ENCODE assay signal across 29 mouse cellular contexts in the genomic region with DNA sequence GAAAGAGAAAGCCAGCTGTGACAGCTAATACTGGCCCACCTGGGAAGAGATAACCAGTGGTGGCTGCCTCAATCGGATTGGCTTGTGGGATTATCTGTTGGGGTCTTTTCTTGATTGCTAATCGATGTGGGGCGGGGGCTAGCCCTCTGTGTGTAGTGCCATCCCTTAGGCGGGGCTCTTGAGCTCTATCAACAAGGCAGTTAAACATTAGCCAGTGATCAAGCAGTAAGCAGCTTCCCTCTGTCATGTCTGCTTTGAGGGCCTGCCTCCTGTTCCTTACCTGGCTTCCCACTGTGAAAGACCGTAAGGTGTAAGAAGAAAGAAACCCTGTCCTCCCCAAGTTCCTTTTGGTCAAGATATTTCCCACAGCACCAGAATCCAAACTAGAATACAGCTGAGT. TPM values are rescaled to one million over a fixed set of nuclear protein-coding genes. Genes with fewer than 3 reads are reported as not detected.
DNase-seq lines count a peak whose midpoint lies in the region; ATAC-seq and TF ChIP-seq lines count a peak whose summit lies in the region.
"Had no signal": no experiment of that assay in that cellular context is flagged by ENCODE, and none has a peak within 500 bp of the region (broad histone marks: within the 10 kb centered on the region; RNA-seq: fewer than 3 reads in every experiment).

No protein-coding gene starts in this region.

- no peak for TF ChIP-seq CTCF in heart, postnatal 0 days (IDR thresholded peaks at IDR 0.05; ENCODE audit: low read depth)
- no peak for TF ChIP-seq CTCF in stomach, postnatal 0 days (IDR thresholded peaks at IDR 0.05; ENCODE audit: low read depth)

- no peak for DNase-seq in heart, postnatal 0 days (ENCODE audit: low spot score)
- DNase-seq in heart, postnatal 4 days = no peak
- DNase-seq in stomach, postnatal 0 days (ENCODE audit: low spot score) = no peak
- no peak for DNase-seq in right cerebral cortex, postnatal 25 days
- DNase-seq in adrenal gland, adult 2 months = no peak
- DNase-seq: adrenal gland, postnatal 36 days; cerebellum, adult 9-11 months; gastrocnemius, postnatal 25 days; heart, adult 18-20 months; kidney, adult 2 months; kidney, postnatal 10 days; lung, adult 18-20 months; lung, postnatal 14 days; right cerebral cortex, postnatal 4 days; thymus, adult 18-20 months had no signal

- no peaks in the 10 kb centered on the region for H3K9me3 ChIP-seq in heart, postnatal 0 days (replicated peaks; ENCODE audit: control insufficient read depth, low read length)
- H3K9me3 ChIP-seq in stomach, embryonic 15.5 days = no peaks in the 10 kb centered on the region
- no peaks in the 10 kb centered on the region for H3K9me3 ChIP-seq in stomach, postnatal 0 days (ENCODE audit: control insufficient read depth, low read length)
- H3K9me3 ChIP-seq in liver, embryonic 15.5 days (replicated peaks) = no peaks in the 10 kb centered on the region
- H3K9me3 ChIP-seq: embryonic facial prominence, embryonic 15.5 days; hindbrain, embryonic 10.5 days; limb, embryonic 10.5 days; midbrain, embryonic 15.5 days had no signal

- H3K36me3 ChIP-seq in heart, postnatal 0 days (replicated peaks; ENCODE audit: control insufficient read depth, insufficient read depth, low read length) = no peaks in the 10 kb centered on the region
- no peaks in the 10 kb centered on the region for H3K36me3 ChIP-seq in stomach, embryonic 15.5 days
- no peaks in the 10 kb centered on the region for H3K36me3 ChIP-seq in stomach, postnatal 0 days (ENCODE audit: control insufficient read depth, insufficient read depth, low read length)
- no peaks in the 10 kb centered on the region for H3K36me3 ChIP-seq in liver, embryonic 15.5 days (replicated peaks)
- H3K36me3 ChIP-seq: embryonic facial prominence, embryonic 15.5 days; hindbrain, embryonic 10.5 days; limb, embryonic 10.5 days; midbrain, embryonic 15.5 days had no signal

- no peak overlapping the region for H3K9ac ChIP-seq in heart, postnatal 0 days (replicated peaks; ENCODE audit: low read depth, low read length)
- no peak overlapping the region for H3K9ac ChIP-seq in stomach, embryonic 15.5 days
- H3K9ac ChIP-seq in stomach, postnatal 0 days (ENCODE audit: low read length) = no peak overlapping the region
- H3K9ac ChIP-seq in liver, embryonic 15.5 days = no peak overlapping the region
- H3K9ac ChIP-seq: embryonic facial prominence, embryonic 15.5 days; midbrain, embryonic 15.5 days had no signal

- TF ChIP-seq EP300 in heart, postnatal 0 days (IDR thresholded peaks at IDR 0.05; ENCODE audit: low read depth) = no peak
- no peak for TF ChIP-seq EP300 in stomach, postnatal 0 days (optimal IDR thresholded peaks at IDR 0.05)

- H3K4me2 ChIP-seq in heart, postnatal 0 days (ENCODE audit: low read depth, low read length) = no peak overlapping the region
- no peak overlapping the region for H3K4me2 ChIP-seq in stomach, embryonic 15.5 days
- H3K4me2 ChIP-seq in stomach, postnatal 0 days (replicated peaks; ENCODE audit: low read depth) = no peak overlapping the region
- H3K4me2 ChIP-seq in liver, embryonic 15.5 days = peak overlapping the region; percentile 7; the same call in 1 of the 2 replicates
- H3K4me2 ChIP-seq: embryonic facial prominence, embryonic 15.5 days; midbrain, embryonic 15.5 days had no signal

- peak overlapping the region; percentile 51 for H3K27ac ChIP-seq in heart, postnatal 0 days (ENCODE audit: low read depth)
- H3K27ac ChIP-seq in stomach, embryonic 15.5 days = no peak overlapping the region
- H3K27ac ChIP-seq in stomach, postnatal 0 days (replicated peaks) = no peak overlapping the region
- H3K27ac ChIP-seq in liver, embryonic 15.5 days (replicated peaks) = peak overlapping the region; percentile 51
- H3K27ac ChIP-seq: embryonic facial prominence, embryonic 15.5 days; hindbrain, embryonic 10.5 days; hindbrain, postnatal 0 days; limb, embryonic 10.5 days; midbrain, embryonic 15.5 days had no signal

- H3K27me3 ChIP-seq in heart, postnatal 0 days (ENCODE audit: control insufficient read depth, insufficient read depth, low read length) = no peaks in the 10 kb centered on the region
- H3K27me3 ChIP-seq in stomach, embryonic 15.5 days (replicated peaks) = no peaks in the 10 kb centered on the region
- no peaks in the 10 kb centered on the region for H3K27me3 ChIP-seq in stomach, postnatal 0 days (ENCODE audit: control insufficient read depth, insufficient read depth, low read length)
- H3K27me3 ChIP-seq in liver, embryonic 15.5 days = no peaks in the 10 kb centered on the region
- H3K27me3 ChIP-seq: embryonic facial prominence, embryonic 15.5 days; midbrain, embryonic 15.5 days had no signal

- ATAC-seq in heart, postnatal 0 days (ENCODE audit: insufficient read depth, low read depth) = no peak
- ATAC-seq in stomach, embryonic 15.5 days (ENCODE audit: insufficient read depth, low FRiP score, low read depth) = peak; percentile 57; the same call in 1 of the 2 replicates
- no peak for ATAC-seq in stomach, postnatal 0 days (ENCODE audit: low FRiP score, low TSS enrichment)
- ATAC-seq in liver, embryonic 15.5 days (ENCODE audit: insufficient read depth) = peak; percentile 71
- ATAC-seq: forebrain, embryonic 16.5 days; hindbrain, postnatal 0 days; midbrain, embryonic 15.5 days had no signal

- H3K4me3 ChIP-seq in heart, postnatal 0 days (ENCODE audit: low read depth, low read length) = no peak overlapping the region
- no peak overlapping the region for H3K4me3 ChIP-seq in stomach, embryonic 15.5 days (replicated peaks)
- H3K4me3 ChIP-seq in stomach, postnatal 0 days (ENCODE audit: low read depth, low read length) = no peak overlapping the region
- no peak overlapping the region for H3K4me3 ChIP-seq in liver, embryonic 15.5 days (replicated peaks)
- H3K4me3 ChIP-seq: embryonic facial prominence, embryonic 15.5 days; hindbrain, embryonic 10.5 days; limb, embryonic 10.5 days; midbrain, embryonic 15.5 days had no signal

- 55% methylated on average over 5 of the region's 5 CpGs for WGBS in heart, postnatal 0 days
- WGBS in stomach, embryonic 15.5 days = 50% methylated on average over 5 of the region's 5 CpGs
- WGBS in stomach, postnatal 0 days = 36% methylated on average over 5 of the region's 5 CpGs
- 41% methylated on average over 5 of the region's 5 CpGs for WGBS in liver, embryonic 15.5 days (ENCODE audit: insufficient replicate concordance)

- peaks cover 37% of the 10 kb centered on the region for H3K4me1 ChIP-seq in heart, postnatal 0 days (ENCODE audit: control insufficient read depth, insufficient read depth)
- no peaks in the 10 kb centered on the region for H3K4me1 ChIP-seq in stomach, embryonic 15.5 days
- H3K4me1 ChIP-seq in stomach, postnatal 0 days (replicated peaks; ENCODE audit: control insufficient read depth, insufficient read depth) = no peaks in the 10 kb centered on the region
- peaks cover 11% of the 10 kb centered on the region for H3K4me1 ChIP-seq in liver, embryonic 15.5 days (replicated peaks)
- H3K4me1 ChIP-seq: midbrain, embryonic 15.5 days had no signal

RNA-seq across cellular contexts. Expression of a gene that starts 9.6 kb away (rescaled TPM):
- total RNA-seq in heart, postnatal 0 days (2014; rRNA removed; ENCODE audit: low replicate concordance) = not detected in 2 replicates
- not detected in 2 replicates for polyA plus RNA-seq in heart, postnatal 0 days (2015; fragmentation: Nextera tagmentation; extraction: Ambion mirVana)
- total RNA-seq in heart, postnatal 4 days (2021) = not detected
- polyA plus RNA-seq in stomach, embryonic 15.5 days (2015; fragmentation: Nextera tagmentation; extraction: Ambion mirVana) = not detected in 2 replicates
- polyA plus RNA-seq in stomach, postnatal 0 days (2015; fragmentation: Nextera tagmentation; extraction: Ambion mirVana) = not detected in 2 replicates
- not detected in 2 replicates for polyA plus RNA-seq in liver, embryonic 15.5 days (2015; fragmentation: Nextera tagmentation; extraction: Ambion mirVana)
- total RNA-seq in adrenal gland, adult 2 months (2021) = not detected
- not detected in 2 replicates for polyA plus RNA-seq in adrenal gland, adult 2 months (2012; rRNA removed)
- total RNA-seq: adrenal gland, postnatal 36 days; common myeloid progenitor, adult 5-6 weeks; gastrocnemius, postnatal 25 days; heart, adult 18-20 months; hindbrain, postnatal 0 days; layer of hippocampus, postnatal 25 days; megakaryocyte, adult 5-6 weeks had no signal
- polyA plus RNA-seq: embryonic facial prominence, embryonic 15.5 days; heart, embryonic 14.5 days; hindbrain, postnatal 0 days; kidney, adult 2 months; limb, embryonic 10.5 days; midbrain, embryonic 15.5 days; neural tube, embryonic 14.5 days; stomach, embryonic 14.5 days had no signal

RNA-seq across cellular contexts. Expression of a gene that starts 17.1 kb away (rescaled TPM):
- total RNA-seq in heart, postnatal 0 days (2014; rRNA removed; ENCODE audit: low replicate concordance) = 77.1 TPM in 2 replicates
- 43.7 and 49.2 TPM in 2 replicates for polyA plus RNA-seq in heart, postnatal 0 days (2015; fragmentation: Nextera tagmentation; extraction: Ambion mirVana)
- 100 to 1,000 TPM; 209 to 213 TPM for total RNA-seq in heart, postnatal 4 days (2021)
- polyA plus RNA-seq in stomach, embryonic 15.5 days (2015; fragmentation: Nextera tagmentation; extraction: Ambion mirVana) = 29.3 and 30.1 TPM in 2 replicates
- 12.6 and 13.7 TPM in 2 replicates for polyA plus RNA-seq in stomach, postnatal 0 days (2015; fragmentation: Nextera tagmentation; extraction: Ambion mirVana)
- polyA plus RNA-seq in liver, embryonic 15.5 days (2015; fragmentation: Nextera tagmentation; extraction: Ambion mirVana) = 9.5 and 11.0 TPM in 2 replicates
- total RNA-seq in adrenal gland, adult 2 months (2021) = 10 to 100 TPM; 39.3 to 41.8 TPM
- 22.2 and 29.9 TPM in 2 replicates for polyA plus RNA-seq in adrenal gland, adult 2 months (2012; rRNA removed)

Comparison
In these comparisons a context has a peak if more than half of its experiments do, and no peak if none do; other contexts are left out.
1. ATAC-seq: peak in stomach, embryonic 15.5 days (single experiment) and liver, embryonic 15.5 days (single experiment); none in heart, postnatal 0 days (single experiment) and stomach, postnatal 0 days (single experiment).
2. H3K27ac ChIP-seq: peak in heart, postnatal 0 days (single experiment) and liver, embryonic 15.5 days (single experiment); none in stomach, embryonic 15.5 days (single experiment) and stomach, postnatal 0 days (single experiment).